Mouse (Mus musculus): Measurements from ENCODE around the gene Atxn2.

The Atxn2 gene

DNA sequence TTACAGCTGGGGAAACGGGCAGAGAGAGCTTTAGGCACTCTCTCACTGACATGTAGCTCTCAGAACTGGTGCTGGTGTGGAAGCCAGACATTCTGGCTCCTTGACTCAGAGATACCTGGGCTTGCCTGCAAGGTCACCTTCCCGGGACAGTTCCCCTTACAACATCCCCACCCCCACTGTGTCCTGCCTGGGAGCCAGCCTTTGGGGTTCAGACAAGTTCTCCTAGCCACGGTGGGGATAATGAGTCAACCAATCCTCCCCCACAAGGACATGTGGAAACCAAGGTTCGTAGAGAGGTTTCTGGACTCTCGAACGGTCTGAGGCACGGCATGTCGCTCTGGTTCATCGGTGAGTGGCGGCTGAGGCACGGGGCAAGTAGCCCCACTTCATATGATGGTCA is 145.6 kb downstream of the Atxn2 start:
- DNase-seq (ENCODE audit: low spot score in 2 of 2), result no peak

DNA sequence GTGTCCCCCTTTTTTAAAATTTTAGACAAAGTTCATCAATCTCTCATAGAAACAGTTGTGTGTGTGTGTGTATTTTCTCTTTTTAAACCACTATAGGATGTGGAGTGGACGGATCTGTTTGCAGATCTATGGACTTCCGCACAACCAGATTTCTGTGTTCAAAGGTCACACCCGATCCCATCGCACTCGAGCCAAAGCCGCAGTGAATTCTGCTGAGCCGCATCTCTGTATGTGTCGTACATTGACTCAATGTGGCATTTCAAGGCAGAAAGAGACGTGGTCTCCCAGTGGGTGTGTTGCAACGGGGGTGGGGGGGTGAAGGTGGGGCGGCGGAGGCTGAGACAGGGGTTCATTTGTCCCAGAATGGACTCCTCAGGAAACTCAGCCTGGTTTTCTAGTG is 147.3 kb downstream of the Atxn2 start:
- no peak for DNase-seq (ENCODE audit: low spot score in 2 of 2)

DNA sequence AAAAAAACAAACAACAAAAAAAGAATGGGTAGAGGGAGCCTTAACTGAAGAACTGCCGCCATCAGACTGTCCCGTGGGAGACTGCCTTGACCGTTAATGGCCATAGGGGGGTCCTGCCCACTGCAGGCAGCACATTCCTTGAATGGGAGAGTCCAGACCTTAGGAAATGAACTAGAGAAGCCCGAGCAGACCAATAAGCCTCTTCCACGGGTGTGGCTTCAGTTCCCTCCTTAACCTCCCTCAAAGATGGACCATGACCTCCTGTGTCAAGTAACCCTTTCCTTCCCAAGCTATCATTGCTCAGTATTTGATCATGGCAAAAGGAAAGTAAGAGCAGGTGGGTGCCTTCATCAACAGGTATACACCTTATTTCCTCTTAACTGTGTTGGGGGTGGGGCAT is 150.8 kb downstream of the Atxn2 start:
- no peak for DNase-seq (ENCODE audit: low spot score in 2 of 2)

DNA sequence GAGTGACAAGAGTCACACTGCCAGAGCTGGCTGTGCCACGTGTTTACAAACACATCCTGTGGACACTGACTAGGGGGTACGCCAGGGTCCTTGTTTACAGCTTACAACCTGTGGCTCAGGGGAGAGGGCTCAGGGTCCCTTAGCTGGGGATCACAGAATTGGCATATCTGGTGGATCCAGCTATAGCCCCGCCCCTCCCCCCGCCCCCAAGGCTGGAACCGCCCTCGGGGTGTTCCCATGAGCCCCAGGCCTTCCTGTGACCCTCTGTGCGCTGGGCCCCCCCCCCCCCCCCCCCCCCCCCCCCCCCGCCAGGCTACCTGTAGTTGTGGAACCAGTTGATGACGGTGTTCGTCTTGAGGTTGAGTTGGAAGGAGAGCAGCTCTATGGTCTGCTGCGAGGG is 153.2 kb downstream of the Atxn2 start:
- DNase-seq (ENCODE audit: low spot score in 2 of 2), result no peak
